ENCODE assay signal across 8 mouse cellular contexts in genomic region chrX:134807833-134808754, GRCm38 (mm10). TPM values are rescaled to one million over a fixed set of nuclear protein-coding genes. Genes with fewer than 3 reads are reported as not detected.
DNase-seq lines count a peak whose midpoint lies in the region; ATAC-seq lines count a peak whose summit lies in the region.

No protein-coding gene starts in this region.

- peak overlapping the region; percentile 52 for H3K4me2 ChIP-seq in forebrain, embryonic 16.5 days (ENCODE audit: low read length)
- H3K4me2 ChIP-seq in hindbrain, embryonic 15.5 days = peak overlapping the region; percentile 56
- peak overlapping the region; percentile 53 for H3K4me2 ChIP-seq in stomach, embryonic 15.5 days

- peak overlapping the region; percentile 67 for H3K4me3 ChIP-seq in forebrain, embryonic 16.5 days (replicated peaks; ENCODE audit: low read length)
- peak overlapping the region; percentile 60 for H3K4me3 ChIP-seq in hindbrain, embryonic 15.5 days
- H3K4me3 ChIP-seq in stomach, embryonic 15.5 days (replicated peaks) = peak overlapping the region; percentile 54

- DNase-seq in cerebellum, adult 11 months = no peak
- DNase-seq in brain, embryonic 18.5 days (ENCODE audit: low read depth, low spot score) = peak; percentile 46
- DNase-seq in left cerebral cortex, postnatal 25 days (ENCODE audit: low spot score in 2 of 2) = peak; percentile 42 to 53
- peak; percentile 35 for DNase-seq in mesoderm, embryonic 11.5 days (ENCODE audit: low read depth, low spot score)

- no peaks in the 10 kb centered on the region for H3K9me3 ChIP-seq in forebrain, embryonic 16.5 days (ENCODE audit: control insufficient read depth, low read length)
- H3K9me3 ChIP-seq in hindbrain, embryonic 15.5 days = no peaks in the 10 kb centered on the region
- no peaks in the 10 kb centered on the region for H3K9me3 ChIP-seq in stomach, embryonic 15.5 days

- peak overlapping the region; percentile 74 for H3K9ac ChIP-seq in forebrain, embryonic 16.5 days (replicated peaks; ENCODE audit: low read depth, low read length)
- H3K9ac ChIP-seq in hindbrain, embryonic 15.5 days = peak overlapping the region; percentile 72
- H3K9ac ChIP-seq in stomach, embryonic 15.5 days = peak overlapping the region; percentile 22; the same call in 1 of the 2 replicates

- WGBS in forebrain, embryonic 16.5 days = 20% methylated on average over 25 of the region's 28 CpGs
- 25% methylated on average over 27 of the region's 28 CpGs for WGBS in hindbrain, embryonic 15.5 days
- WGBS in stomach, embryonic 15.5 days = 14% methylated on average over 28 of the region's 28 CpGs

- H3K36me3 ChIP-seq in forebrain, embryonic 16.5 days (ENCODE audit: control insufficient read depth, insufficient read depth) = peaks cover 5% of the 10 kb centered on the region
- peaks cover 11% of the 10 kb centered on the region; the same call in 1 of the 2 replicates for H3K36me3 ChIP-seq in hindbrain, embryonic 15.5 days
- no peaks in the 10 kb centered on the region for H3K36me3 ChIP-seq in stomach, embryonic 15.5 days

- H3K4me1 ChIP-seq in forebrain, embryonic 16.5 days (replicated peaks; ENCODE audit: control insufficient read depth, insufficient read depth, low read length) = no peaks in the 10 kb centered on the region; the same call in 1 of the 2 replicates
- H3K4me1 ChIP-seq in hindbrain, embryonic 15.5 days (replicated peaks) = peaks cover 12% of the 10 kb centered on the region
- no peaks in the 10 kb centered on the region for H3K4me1 ChIP-seq in stomach, embryonic 15.5 days

- ATAC-seq in cerebellum, adult (ENCODE audit: insufficient number of reproducible peaks, low FRiP score, low TSS enrichment) = peak; percentile 50; the same call in 1 of the 2 replicates
- ATAC-seq in forebrain, embryonic 16.5 days = peak; percentile 87
- ATAC-seq in hindbrain, embryonic 15.5 days (ENCODE audit: low FRiP score, low read depth) = peak; percentile 80
- peak; percentile 76 for ATAC-seq in stomach, embryonic 15.5 days (ENCODE audit: insufficient read depth, low FRiP score, low read depth)

- intact Hi-C loops in left cerebral cortex, postnatal 25 days (cut with DNase I) = loop anchor here (5.0 kb wide), 1 partner anchor 104 kb away; no protein-coding TSS in a partner anchor

- peak overlapping the region; percentile 93 for H3K27ac ChIP-seq in forebrain, embryonic 16.5 days (ENCODE audit: low read length)
- peak overlapping the region; percentile 91 for H3K27ac ChIP-seq in hindbrain, embryonic 15.5 days (replicated peaks)
- peak overlapping the region; percentile 63; the same call in 1 of the 2 replicates for H3K27ac ChIP-seq in stomach, embryonic 15.5 days

- H3K27me3 ChIP-seq in forebrain, embryonic 16.5 days (replicated peaks; ENCODE audit: control insufficient read depth, insufficient read depth, low read length) = no peaks in the 10 kb centered on the region
- H3K27me3 ChIP-seq in hindbrain, embryonic 15.5 days = 0 out of 2 replicates have a peak, but pooled peaks cover 3% of the 10 kb centered on the region
- H3K27me3 ChIP-seq in stomach, embryonic 15.5 days (replicated peaks) = no peaks in the 10 kb centered on the region

RNA-seq across cellular contexts. Expression of gene Armcx2, which starts 0.9 kb away (rescaled TPM):
- polyA plus RNA-seq in forebrain, embryonic 16.5 days (2015; fragmentation: Nextera tagmentation; extraction: Ambion mirVana) = 71.1 and 80.9 TPM in 2 replicates
- 82.4 and 85.5 TPM in 2 replicates for polyA plus RNA-seq in hindbrain, embryonic 15.5 days (2015; fragmentation: Nextera tagmentation; extraction: Ambion mirVana)
- 10 to 100 TPM; 81.7 to 82.8 TPM for total RNA-seq in left cerebral cortex, postnatal 25 days (2021)
- polyA plus RNA-seq in stomach, embryonic 15.5 days (2015; fragmentation: Nextera tagmentation; extraction: Ambion mirVana) = 53.8 and 61.9 TPM in 2 replicates

RNA-seq across cellular contexts. Expression of gene Armcx3, which starts 51.7 kb away (rescaled TPM):
- 84.7 and 89.6 TPM in 2 replicates for polyA plus RNA-seq in forebrain, embryonic 16.5 days (2015; fragmentation: Nextera tagmentation; extraction: Ambion mirVana)
- 86.5 and 87.7 TPM in 2 replicates for polyA plus RNA-seq in hindbrain, embryonic 15.5 days (2015; fragmentation: Nextera tagmentation; extraction: Ambion mirVana)
- 10 to 100 TPM; 75.0 to 85.0 TPM for total RNA-seq in left cerebral cortex, postnatal 25 days (2021)
- 79.4 and 83.4 TPM in 2 replicates for polyA plus RNA-seq in stomach, embryonic 15.5 days (2015; fragmentation: Nextera tagmentation; extraction: Ambion mirVana)

RNA-seq across cellular contexts. Expression of gene Armcx6, which starts 56.9 kb away (rescaled TPM):
- 30.5 and 41.5 TPM in 2 replicates for polyA plus RNA-seq in forebrain, embryonic 16.5 days (2015; fragmentation: Nextera tagmentation; extraction: Ambion mirVana)
- 45.8 and 49.2 TPM in 2 replicates for polyA plus RNA-seq in hindbrain, embryonic 15.5 days (2015; fragmentation: Nextera tagmentation; extraction: Ambion mirVana)
- total RNA-seq in left cerebral cortex, postnatal 25 days (2021) = 1 to 10 TPM; 4.2 to 5.8 TPM
- 21.6 and 25.6 TPM in 2 replicates for polyA plus RNA-seq in stomach, embryonic 15.5 days (2015; fragmentation: Nextera tagmentation; extraction: Ambion mirVana)

Comparison
In these comparisons a context has a peak if more than half of its experiments do, and no peak if none do; other contexts are left out.
1. H3K9ac ChIP-seq: peak in every context shown above with its lines; median percentile 74 in forebrain, embryonic 16.5 days; 72 in hindbrain, embryonic 15.5 days; 22 in stomach, embryonic 15.5 days.